1 mouse cellular context compared by ENCODE assay signal in the genomic region with DNA sequence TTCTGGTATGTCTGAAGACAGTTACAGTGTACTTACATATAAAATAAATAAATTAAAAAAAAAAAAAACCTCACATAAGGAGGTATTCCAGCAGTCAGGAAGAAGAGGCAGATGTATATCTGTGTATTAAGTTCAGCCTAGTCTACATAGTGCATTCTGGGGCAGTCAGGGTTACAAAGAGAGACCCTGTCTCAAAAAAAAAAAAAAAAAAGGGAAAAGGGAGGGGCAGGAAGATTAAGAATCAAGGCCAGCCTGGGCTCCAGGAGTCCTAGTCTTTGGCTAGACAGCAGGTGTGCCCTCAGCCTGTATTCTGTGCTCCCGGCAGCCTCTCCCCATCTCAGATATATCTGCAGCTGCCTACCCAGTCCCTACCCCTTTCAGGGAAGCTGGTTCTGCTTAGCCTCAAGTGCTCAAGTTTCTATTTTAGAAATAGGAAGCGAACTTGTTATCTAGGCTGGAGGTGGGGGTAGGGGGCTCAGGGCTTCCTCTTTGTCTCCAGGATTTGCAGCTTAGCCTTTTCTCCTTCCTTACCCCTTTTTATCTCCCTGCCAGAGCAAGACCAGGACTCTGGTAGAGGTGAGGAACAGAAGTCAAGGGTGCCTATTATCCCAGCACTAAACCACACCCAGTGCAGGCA.
TF ChIP-seq lines count a peak whose summit lies in the region.

No protein-coding gene starts in this region.

TF ChIP-seq in CH12.LX, 34 proteins besides CTCF, POLR2A, EP300 and RAD21 (continued from another document):
- TF ChIP-seq MEF2A (IDR thresholded peaks at IDR 0.05; ENCODE audit: borderline replicate concordance, low read depth, low read length): peak; percentile 59; the same call in 1 of the 2 replicates
